Mouse (Mus musculus) stomach, embryonic 16.5 days (tissue): ENCODE results near the gene Catsperz. TPM values are rescaled to one million over a fixed set of nuclear protein-coding genes. Genes with fewer than 3 reads are reported as not detected.

Source experiments
- ATAC-seq: fragments of 200-750 bp; cut with Nextera tagmentation; 2 replicates; pipeline ENCODE4 v1.8.0; 2017; ENCODE audit warnings: moderate number of reproducible peaks, moderate TSS enrichment; ENCODE audit not compliant: insufficient read depth, low FRiP score
- H3K27ac ChIP-seq: fragments of 300-500 bp; sonication (generic); 2 replicates; pipeline ENCODE4 v1.5.1; 2014; ENCODE audit warnings: low read length
- H3K27me3 ChIP-seq: fragments of 300-500 bp; sonication (generic); 2 replicates; pipeline ENCODE4 v1.6.1; 2014; ENCODE audit warnings: low read length, control low read depth, mixed read lengths; ENCODE audit not compliant: control insufficient read depth, insufficient read depth
- H3K36me3 ChIP-seq: fragments of 300-500 bp; sonication (generic); 2 replicates; pipeline ENCODE4 v1.6.1; 2014; ENCODE audit warnings: low read length; ENCODE audit not compliant: control insufficient read depth, insufficient read depth
- H3K4me1 ChIP-seq: fragments of 300-500 bp; sonication (generic); 2 replicates; pipeline ENCODE4 v1.6.1; 2014; ENCODE audit warnings: low read length, control low read depth, mixed read lengths; ENCODE audit not compliant: control insufficient read depth, insufficient read depth
- H3K4me2 ChIP-seq: fragments of 300-500 bp; sonication (generic); 2 replicates; pipeline ENCODE4 v1.6.1; 2014; ENCODE audit warnings: low read depth, low read length, mixed read lengths
- H3K4me3 ChIP-seq: fragments of 300-500 bp; sonication (generic); replicated peaks from 2 replicates; pipeline ENCODE4 v1.5.1; 2014; ENCODE audit warnings: mild to moderate bottlenecking, low read length
- H3K9ac ChIP-seq: fragments of 300-500 bp; sonication (generic); 2 replicates; pipeline ENCODE4 v1.6.1; 2014; ENCODE audit warnings: low read length
- H3K9me3 ChIP-seq: fragments of 300-500 bp; sonication (generic); replicated peaks from 2 replicates; pipeline ENCODE4 v1.6.1; 2016; ENCODE audit warnings: low read length, control low read depth; ENCODE audit not compliant: control insufficient read depth
- WGBS: fragments of 180-500 bp; shearing (Covaris S2); extraction: QIAGEN DNeasy Blood & Tissue Kit; methylation state at CpG from one replicate; pipeline ENCODE4 v1.1.7; 2014; 5-methylcytosine and 5-hydroxymethylcytosine counted together
- polyA plus RNA-seq: library from polyadenylated mRNA; unstranded; fragments of >200 nt; fragmentation: Nextera tagmentation; extraction: Ambion mirVana; gene quantifications from 2 replicates; pipeline ENCODE4 v1.2.1, GENCODE M21; 2015

Gene Catsperz
- polyA plus RNA-seq, 1 experiment from 2014 or later = 2.8 TPM

- Histone ChIP-seq H3K4me3 (peak overlapping the region; percentile 76), H3K27me3 (peaks cover 6% of the 10 kb centered on the region; the same call in 1 of the 2 replicates), H3K9me3 (no peaks in the 10 kb centered on the region), H3K4me2 (peak overlapping the region; percentile 98), H3K27ac (peak overlapping the region; percentile 71), H3K4me1 (peaks cover 21% of the 10 kb centered on the region), H3K36me3 (no peaks in the 10 kb centered on the region), H3K9ac (peak overlapping the region; percentile 93)
- peak; percentile 0; the same call in 1 of the 2 replicates for ATAC-seq
- 17% methylated on average over 29 of the region's 29 CpGs for WGBS
These were observed 15.5 kb upstream of the Catsperz start for GRCm38 (mm10) chr19:6940396-6941351.

DNA sequence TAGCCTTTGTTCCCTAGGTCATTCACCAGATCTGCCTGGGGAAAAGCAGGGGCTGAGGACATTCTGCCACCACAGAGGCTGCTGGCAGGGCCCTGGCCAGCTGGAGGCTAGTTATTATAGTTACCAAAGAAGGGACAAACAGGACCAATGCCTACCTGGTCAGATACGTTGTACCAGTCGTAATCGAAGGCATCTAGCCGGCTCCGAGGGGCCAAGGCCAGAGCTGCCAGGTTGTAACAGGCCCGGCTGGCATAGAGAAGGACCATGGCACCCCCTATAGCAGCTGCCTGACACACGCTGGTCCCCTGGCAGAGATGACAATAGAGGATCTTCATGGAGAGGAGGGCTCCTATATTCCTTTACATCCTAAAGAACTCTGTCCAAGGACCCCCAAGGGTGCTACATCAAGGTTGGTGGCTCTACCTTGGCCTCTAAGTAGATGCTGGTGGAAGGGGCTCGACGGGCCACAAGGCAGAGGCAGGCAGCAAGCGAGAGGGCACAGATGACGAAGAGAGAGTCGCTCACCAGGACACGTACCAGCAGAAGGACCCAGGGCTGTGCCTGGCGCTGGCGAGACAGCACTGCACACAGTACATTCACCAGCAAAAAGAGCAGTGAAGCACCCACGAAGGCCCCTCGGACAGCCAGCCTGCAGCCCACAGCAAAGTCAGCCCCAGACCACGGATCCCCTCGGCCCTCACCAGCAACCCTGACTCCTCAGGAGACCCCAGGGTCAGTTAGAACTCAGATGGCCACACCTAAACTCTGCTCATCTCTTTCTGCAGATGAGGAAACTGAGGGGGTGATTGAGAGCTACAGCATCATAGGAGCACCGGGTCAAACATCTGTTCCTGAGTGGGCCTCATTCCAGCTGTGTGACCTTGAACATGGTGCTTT lies 14.2 kb upstream of the Catsperz start:
- WGBS = 90% methylated on average over 20 of the region's 20 CpGs
- ATAC-seq = no peak
- peaks cover 21% of the 10 kb centered on the region for H3K4me1 ChIP-seq
- no peaks in the 10 kb centered on the region for H3K36me3 ChIP-seq
- H3K27ac ChIP-seq = no peak overlapping the region
- H3K27me3 ChIP-seq = peaks cover 12% of the 10 kb centered on the region
- no peak overlapping the region for H3K4me2 ChIP-seq
- H3K9me3 ChIP-seq = no peaks in the 10 kb centered on the region
- no peak overlapping the region for H3K4me3 ChIP-seq
- 0 out of 2 replicates have a peak overlapping the region, but pooled peaks have one; percentile 93 for H3K9ac ChIP-seq

DNA sequence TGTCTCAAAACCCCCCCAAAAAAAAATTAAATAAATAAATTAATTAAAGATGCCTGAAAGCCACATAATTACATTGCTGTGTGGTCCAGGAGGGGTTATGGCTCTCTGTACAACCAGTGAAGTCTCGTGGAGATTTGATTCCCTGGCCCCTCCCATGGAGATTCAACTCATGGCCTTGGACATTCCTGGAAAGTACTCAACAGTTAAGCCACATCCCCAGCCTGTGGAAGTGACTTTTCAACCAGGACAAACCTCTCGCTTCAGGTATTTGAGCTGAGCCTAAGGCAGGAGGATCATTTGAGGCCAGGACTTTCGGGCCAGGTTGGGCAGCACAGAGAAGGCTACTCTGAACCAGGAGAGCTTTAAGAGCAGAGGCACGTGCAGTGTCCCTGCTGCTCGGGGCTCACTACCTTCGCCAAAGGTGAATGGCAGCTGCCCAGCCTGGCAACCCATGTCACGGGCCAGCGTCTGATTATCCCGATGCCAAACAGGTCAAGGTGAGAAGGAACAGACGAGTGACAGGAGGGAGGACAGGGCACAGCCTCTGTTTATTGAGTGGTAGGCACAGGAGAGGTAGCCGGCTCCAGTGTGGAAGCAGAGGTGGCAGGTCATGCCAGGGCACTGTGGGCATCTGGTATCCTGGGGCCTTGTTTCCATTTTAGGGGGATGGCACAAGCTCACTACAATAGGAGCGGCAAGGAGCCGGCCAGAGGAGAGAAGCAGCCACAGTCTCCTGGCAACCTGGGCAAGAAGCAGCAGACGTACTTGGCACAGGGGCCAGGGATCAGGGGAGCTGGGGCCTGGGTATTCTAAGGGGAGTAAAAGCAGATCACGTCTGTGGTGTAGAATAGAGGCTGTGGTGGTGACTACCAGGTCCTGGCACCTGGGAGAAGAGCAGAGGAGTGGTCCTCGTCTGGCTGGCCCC lies 12.6 kb upstream of the Catsperz start:
- Histone ChIP-seq H3K36me3 (no peaks in the 10 kb centered on the region), H3K9me3 (no peaks in the 10 kb centered on the region), H3K4me3 (no peak overlapping the region), H3K27ac (no peak overlapping the region), H3K9ac (no peak overlapping the region), H3K27me3 (peaks cover 28% of the 10 kb centered on the region), H3K4me2 (no peak overlapping the region), H3K4me1 (peaks cover 23% of the 10 kb centered on the region)
- ATAC-seq = no peak
- 81% methylated on average over 16 of the region's 16 CpGs for WGBS

- WGBS = 24% methylated on average over 3 of the region's 3 CpGs
- H3K4me3 ChIP-seq = no peak overlapping the region
- no peak overlapping the region for H3K4me2 ChIP-seq
- no peak overlapping the region for H3K9ac ChIP-seq
- H3K27me3 ChIP-seq = peaks cover 38% of the 10 kb centered on the region
- ATAC-seq = no peak
- no peaks in the 10 kb centered on the region for H3K9me3 ChIP-seq
- no peaks in the 10 kb centered on the region for H3K36me3 ChIP-seq
- no peak overlapping the region for H3K27ac ChIP-seq
- H3K4me1 ChIP-seq = peaks cover 21% of the 10 kb centered on the region
These were observed 11.1 kb upstream of the Catsperz start for GRCm38 (mm10) chr19:6936299-6936698.

DNA sequence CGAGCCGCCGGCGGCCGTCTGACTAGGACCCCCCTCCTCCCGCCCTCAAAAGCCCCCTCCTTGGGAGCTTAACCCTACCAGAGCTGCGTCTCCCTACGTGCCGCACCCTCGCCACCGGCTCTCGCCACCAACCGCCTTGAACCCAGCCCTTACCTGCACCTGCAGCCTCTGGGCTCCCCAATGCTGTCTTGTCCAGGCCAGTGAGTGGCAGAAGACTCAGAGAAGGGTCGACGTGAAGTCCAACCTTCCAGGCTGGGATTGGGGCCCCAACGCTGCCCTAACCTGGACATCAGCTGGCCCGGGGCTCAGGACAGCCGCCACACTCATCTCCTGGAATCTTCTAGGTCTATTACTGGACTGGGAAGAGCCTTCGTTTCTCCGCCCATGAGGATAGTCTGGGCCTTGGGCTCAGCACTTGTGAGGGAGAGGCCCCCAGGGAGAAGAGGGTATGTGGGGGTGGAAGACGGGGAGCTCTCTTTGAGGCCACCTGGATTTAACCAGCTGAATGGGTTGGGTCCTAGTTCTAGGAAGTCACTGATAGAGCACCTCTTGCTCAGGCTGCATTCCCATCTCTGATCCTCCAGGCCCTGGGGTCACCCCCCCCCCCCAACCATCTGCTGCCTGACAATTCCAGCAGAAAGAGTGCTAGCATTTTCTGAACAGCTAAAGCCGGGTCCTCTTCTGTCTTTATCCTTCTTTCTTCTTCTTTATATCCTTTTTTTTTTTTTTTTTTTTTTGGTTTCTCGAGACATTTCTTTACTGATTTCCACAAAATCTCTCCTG lies 9.2 kb upstream of the Catsperz start, which contains the start of gene Kcnk4:
Gene Kcnk4, minus strand, starts transcription at position 321 of the 783 bp plus-strand sequence.
- 11% methylated on average over 23 of the region's 23 CpGs for WGBS
- no peaks in the 10 kb centered on the region for H3K9me3 ChIP-seq
- peak within 1 kb of the TSS; percentile 90 for H3K4me2 ChIP-seq
- no peak within 1 kb of the TSS for H3K27ac ChIP-seq
- ATAC-seq = no peak
- peaks cover 38% of the 10 kb centered on the region for H3K27me3 ChIP-seq
- peak within 1 kb of the TSS; percentile 42 for H3K4me3 ChIP-seq
- H3K4me1 ChIP-seq = peaks cover 11% of the 10 kb centered on the region
- peak within 1 kb of the TSS; percentile 71 for H3K9ac ChIP-seq
- no peaks in the 10 kb centered on the region for H3K36me3 ChIP-seq

- Histone ChIP-seq H3K27me3 (peaks cover 38% of the 10 kb centered on the region), H3K9ac (peak overlapping the region; percentile 71), H3K9me3 (no peaks in the 10 kb centered on the region), H3K4me1 (peaks cover 11% of the 10 kb centered on the region), H3K4me3 (peak overlapping the region; percentile 42), H3K27ac (no peak overlapping the region), H3K4me2 (peak overlapping the region; percentile 90), H3K36me3 (no peaks in the 10 kb centered on the region)
- WGBS = 4% methylated on average over 58 of the region's 58 CpGs
- ATAC-seq = peak; percentile 51; the same call in 1 of the 2 replicates
These were observed 8.4 kb upstream of the Catsperz start for GRCm38 (mm10) chr19:6933436-6934194.

DNA sequence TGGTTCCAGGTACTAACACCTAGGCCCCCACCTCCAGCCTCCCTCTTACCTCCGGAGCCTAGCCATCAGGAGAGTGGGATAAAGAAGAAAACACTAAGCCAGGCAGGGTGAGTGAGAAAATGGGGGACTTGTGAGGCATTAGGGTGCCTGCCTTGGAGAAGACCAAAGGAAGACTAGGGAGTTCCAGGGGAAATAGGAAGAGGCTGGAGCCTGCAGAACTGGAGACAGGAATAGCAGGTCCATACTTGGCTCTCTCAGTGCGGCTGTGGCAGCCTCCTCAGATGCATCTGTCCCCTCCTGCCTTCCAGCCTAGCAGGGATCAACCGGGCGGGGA lies 7.9 kb upstream of the Catsperz start:
- peaks cover 42% of the 10 kb centered on the region for H3K27me3 ChIP-seq
- H3K36me3 ChIP-seq = no peaks in the 10 kb centered on the region
- no peaks in the 10 kb centered on the region for H3K9me3 ChIP-seq
- ATAC-seq = no peak
- 0 out of 2 replicates have a peak overlapping the region, but pooled peaks have one; percentile 71 for H3K9ac ChIP-seq
- H3K4me1 ChIP-seq = peaks cover 11% of the 10 kb centered on the region
- no peak overlapping the region for H3K4me3 ChIP-seq
- 34% methylated on average over 4 of the region's 4 CpGs for WGBS
- H3K27ac ChIP-seq = no peak overlapping the region
- no peak overlapping the region for H3K4me2 ChIP-seq
